In the genomic region with DNA sequence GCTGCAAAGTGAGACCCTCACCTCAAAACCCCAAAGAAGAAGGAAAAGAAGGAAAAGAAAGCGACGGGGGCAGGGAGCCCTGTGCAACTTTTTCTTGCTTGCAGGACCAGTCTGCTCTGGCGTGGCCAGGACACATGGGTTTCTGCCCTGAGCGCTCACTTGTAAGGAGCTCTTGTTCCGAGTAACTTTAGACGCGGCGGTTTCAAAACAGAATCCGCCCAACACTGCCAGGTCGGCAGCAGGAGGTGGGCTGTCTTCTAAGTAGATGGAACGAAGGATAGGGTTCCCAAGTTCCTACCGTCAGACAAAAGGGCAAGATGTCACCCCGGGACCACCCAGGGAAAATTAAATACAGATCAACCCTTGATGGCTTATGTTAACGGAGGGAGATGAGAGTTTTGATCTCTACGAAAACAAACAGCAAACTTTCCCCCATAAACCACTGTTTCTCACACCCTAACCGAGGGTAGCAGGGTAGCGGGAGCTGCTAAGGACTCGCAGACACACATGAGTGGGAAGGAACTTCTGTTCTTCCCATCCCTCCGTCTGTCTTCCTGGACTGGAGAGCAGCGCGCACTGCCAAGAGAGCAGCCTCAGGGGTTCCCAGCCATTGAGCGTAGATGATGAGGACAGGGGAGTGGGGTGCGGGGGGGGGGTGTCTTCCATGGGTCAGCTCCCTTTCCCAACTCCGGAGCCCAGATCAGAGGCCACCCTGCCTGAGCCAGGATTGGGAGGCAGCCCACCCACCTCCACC, we compare ENCODE assay signal across 9 mouse cellular contexts. TPM values are rescaled to one million over a fixed set of nuclear protein-coding genes. Genes with fewer than 3 reads are reported as not detected.
DNase-seq lines count a peak whose midpoint lies in the region; ATAC-seq and TF ChIP-seq lines count a peak whose summit lies in the region.
"Had no signal": no experiment of that assay in that cellular context is flagged by ENCODE, and none has a peak within 500 bp of the region (broad histone marks: within the 10 kb centered on the region; RNA-seq: fewer than 3 reads in every experiment).

No protein-coding gene starts in this region.

- no peaks in the 10 kb centered on the region for H3K4me1 ChIP-seq in heart, embryonic 11.5 days (ENCODE audit: control insufficient read depth, insufficient read depth, low read length)
- H3K4me1 ChIP-seq in E14TG2a.4 (replicated peaks; ENCODE audit: low read depth, low read length), result peaks cover 13% of the 10 kb centered on the region
- H3K4me1 ChIP-seq in neural tube, embryonic 13.5 days (replicated peaks), result no peaks in the 10 kb centered on the region

- H3K36me3 ChIP-seq in heart, embryonic 11.5 days (ENCODE audit: control insufficient read depth, insufficient read depth, low read length), result no peaks in the 10 kb centered on the region
- peaks cover 4% of the 10 kb centered on the region; the same call in 1 of the 2 replicates for H3K36me3 ChIP-seq in E14TG2a.4 (ENCODE audit: insufficient read depth, low read length)
- H3K36me3 ChIP-seq in neural tube, embryonic 13.5 days, result no peaks in the 10 kb centered on the region

- no peak for DNase-seq in heart, adult 9 months (ENCODE audit: low spot score in 2 of 2)
- DNase-seq in embryo, embryonic 9.5 days (ENCODE audit: extremely low spot score), result peak; percentile 47
- DNase-seq in layer of hippocampus, adult 2 months (ENCODE audit: low spot score in 2 of 2), result peak; percentile 43 to 47
- no peak for DNase-seq in gastrocnemius, adult 18-20 months (ENCODE audit: low spot score)

- peak overlapping the region; percentile 11; the same call in 1 of the 2 replicates for H3K4me3 ChIP-seq in heart, embryonic 11.5 days (ENCODE audit: low read depth, low read length)
- 0 out of 2 replicates have a peak overlapping the region, but pooled peaks have one; percentile 23 for H3K4me3 ChIP-seq in E14TG2a.4 (replicated peaks; ENCODE audit: low read length)
- H3K4me3 ChIP-seq in layer of hippocampus, adult 2 months, result peak overlapping the region; percentile 23; the same call in 1 of the 2 replicates
- H3K4me3 ChIP-seq in neural tube, embryonic 13.5 days, result no peak overlapping the region
- H3K4me3 ChIP-seq: heart, adult 2 months had no signal

- 23% methylated on average over 24 of the region's 24 CpGs for WGBS in heart, embryonic 11.5 days (ENCODE audit: insufficient replicate concordance)
- 47% methylated on average over 24 of the region's 24 CpGs for WGBS in neural tube, embryonic 13.5 days

- no peak for ATAC-seq in heart, embryonic 11.5 days (replicated peaks; ENCODE audit: insufficient number of reproducible peaks, low FRiP score, low TSS enrichment)
- ATAC-seq in neural tube, embryonic 13.5 days (ENCODE audit: low read depth), result peak; percentile 51; the same call in 1 of the 2 replicates
- ATAC-seq in megakaryocyte, adult 5-6 weeks (ENCODE audit: poor library complexity, severe bottlenecking), result no peak

- H3K4me2 ChIP-seq in heart, embryonic 11.5 days, result peak overlapping the region; percentile 56
- peak overlapping the region; percentile 30 for H3K4me2 ChIP-seq in neural tube, embryonic 13.5 days

- H3K9ac ChIP-seq in heart, embryonic 11.5 days (ENCODE audit: low read depth, low read length), result 0 out of 2 replicates have a peak overlapping the region, but pooled peaks have one; percentile 2
- H3K9ac ChIP-seq in neural tube, embryonic 13.5 days, result no peak overlapping the region

- no peaks in the 10 kb centered on the region for H3K27me3 ChIP-seq in heart, embryonic 11.5 days (ENCODE audit: control insufficient read depth, insufficient read depth, low read length)
- peaks cover 4% of the 10 kb centered on the region; the same call in 1 of the 2 replicates for H3K27me3 ChIP-seq in E14TG2a.4 (ENCODE audit: insufficient read depth, low read length)
- H3K27me3 ChIP-seq in neural tube, embryonic 13.5 days, result no peaks in the 10 kb centered on the region

- H3K27ac ChIP-seq in heart, embryonic 11.5 days (ENCODE audit: low read depth, low read length), result no peak overlapping the region
- H3K27ac ChIP-seq in layer of hippocampus, adult 2 months, result no peak overlapping the region
- H3K27ac ChIP-seq in neural tube, embryonic 13.5 days (replicated peaks), result no peak overlapping the region
- H3K27ac ChIP-seq: heart, adult 2 months had no signal

- H3K9me3 ChIP-seq in heart, embryonic 11.5 days (replicated peaks; ENCODE audit: control insufficient read depth, low read length), result no peaks in the 10 kb centered on the region
- H3K9me3 ChIP-seq in E14TG2a.4 (ENCODE audit: low read length), result peaks cover 25% of the 10 kb centered on the region
- H3K9me3 ChIP-seq in neural tube, embryonic 13.5 days, result no peaks in the 10 kb centered on the region

- no peak for TF ChIP-seq CTCF in E14TG2a.4 (conservative IDR thresholded peaks at IDR 0.05; ENCODE audit: low read length)
- TF ChIP-seq CTCF in layer of hippocampus, adult 2 months (conservative IDR thresholded peaks at IDR 0.05), result no peak

RNA-seq across cellular contexts. Expression of a gene that starts 55.7 kb away (rescaled TPM):
- 33.9 and 43.8 TPM in 2 replicates for polyA plus RNA-seq in heart, embryonic 11.5 days (2014; fragmentation: Nextera tagmentation; extraction: Ambion mirVana)
- 10 to 100 TPM; 11.0 to 11.3 TPM for total RNA-seq in layer of hippocampus, adult 2 months (2021)
- 78.6 and 80.2 TPM in 2 replicates for polyA plus RNA-seq in neural tube, embryonic 13.5 days (2015; fragmentation: Nextera tagmentation; extraction: Ambion mirVana)
- total RNA-seq in megakaryocyte, adult 5-6 weeks (2015), result 0.02 and 0.18 TPM in 2 replicates
- 0.07 and 0.41 TPM in 2 replicates for total RNA-seq in megakaryocyte, adult 5-6 weeks (2017)
- 10 to 100 TPM in 1 of 2 experiments, 1 to 10 TPM in 1; 7.2 to 13.8 TPM for total RNA-seq in gastrocnemius, adult 18-20 months (2021)

Comparison
In these comparisons a context has a peak if more than half of its experiments do, and no peak if none do; other contexts are left out.
1. DNase-seq: peak in embryo, embryonic 9.5 days (single experiment) and layer of hippocampus, adult 2 months (2 of 2); none in heart, adult 9 months (0 of 2) and gastrocnemius, adult 18-20 months (single experiment).
2. RNA of a gene that starts 55.7 kb away (total RNA-seq): 7.2 to 13.8 TPM in gastrocnemius, adult 18-20 months and 11.0 to 11.3 TPM in layer of hippocampus, adult 2 months; 0.02 to 0.41 TPM in megakaryocyte, adult 5-6 weeks; every median in the first group is over 4 times any median in the second.